Mouse (Mus musculus) fat pad, adult 2 months (tissue): Measurements from ENCODE around the gene Ces1a.
A peak's percentile ranks its signal among the peaks of the same experiment; 100 is the strongest.

Experiments used
- DNase-seq: peaks from one replicate; pipeline ENCODE4 v3.0.0-alpha.2; 2011; ENCODE audit warnings: low read depth, low spot score; ENCODE audit errors: extremely low read depth

The Ces1a gene

GRCm38 (mm10) chr8:92998600-92998999 lies 49.4 kb downstream of the Ces1a start:
- DNase-seq, result no peak

- DNase-seq, result no peak
Observed at GRCm38 (mm10) chr8:92996840-92997239, 51.2 kb downstream of the Ces1a start.

GRCm38 (mm10) chr8:92984376-92984775 lies 63.6 kb downstream of the Ces1a start:
- no peak for DNase-seq

GRCm38 (mm10) chr8:92982491-92982890 lies 65.5 kb downstream of the Ces1a start:
- DNase-seq, result no peak

- no peak for DNase-seq
Observed at GRCm38 (mm10) chr8:92976656-92977055, 71.3 kb downstream of the Ces1a start.

GRCm38 (mm10) chr8:92972949-92973348 lies 75.0 kb downstream of the Ces1a start:
- DNase-seq, result peak; percentile 3
